Mouse (Mus musculus) urinary bladder, adult 18-20 months (tissue): ENCODE measurements at regions not wholly inside any gene's neighbourhood (a gene's known extent, or its start where the extent isn't known, plus 50 kb on each side); places are given as distances from the start of the nearest gene placed in this dataset.

Source experiments
- DNase-seq, 2 experiments: peaks; one replicate each; pipeline ENCODE4 v3.0.0; 2022; ENCODE audit warnings: low spot score in 2 of 2, mixed read lengths in 2 of 2

DNA sequence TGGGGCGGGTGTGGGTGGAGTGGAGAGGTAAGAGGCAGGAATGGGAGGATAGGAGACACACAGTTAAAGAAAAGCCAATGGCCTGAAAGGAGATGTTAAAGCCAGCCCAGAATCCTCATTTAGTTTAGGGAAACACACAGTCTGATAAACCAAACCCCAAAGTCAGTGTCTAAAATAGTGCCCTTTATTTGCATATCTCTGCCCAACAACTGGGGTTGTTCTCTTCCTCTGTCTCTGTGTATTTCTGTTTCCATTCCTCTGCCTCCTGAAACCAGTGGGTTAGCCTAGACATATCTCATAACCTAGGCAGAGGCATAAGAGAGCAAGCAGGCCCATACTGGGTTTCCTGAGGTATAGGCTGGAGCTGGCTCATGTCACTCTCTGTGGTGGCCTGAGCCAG, 138.6 kb upstream of the Zc3h12a start:
- DNase-seq: no peak

DNA sequence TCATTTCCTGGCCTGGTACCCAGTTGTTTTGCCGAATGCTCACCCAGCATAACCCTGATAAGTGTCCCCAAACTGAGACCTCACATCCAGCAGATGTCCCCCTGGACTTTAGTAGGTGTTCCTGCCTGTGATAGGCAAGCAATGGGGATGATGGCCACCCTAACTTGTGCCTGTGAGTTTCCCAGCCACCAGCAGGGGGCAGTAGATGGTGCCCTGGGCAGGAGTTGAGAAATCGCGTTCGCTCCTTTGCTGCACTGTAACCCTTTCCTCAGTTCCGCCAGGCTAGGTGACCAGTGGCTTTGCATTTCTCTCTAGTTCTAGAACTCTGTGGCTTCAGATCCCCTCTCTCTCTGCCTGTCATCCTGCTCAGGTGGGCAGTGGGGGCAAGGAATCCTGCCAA, 137.9 kb upstream of the Zc3h12a start:
- peak in 1 of 2 experiments; percentile 3 for DNase-seq

DNA sequence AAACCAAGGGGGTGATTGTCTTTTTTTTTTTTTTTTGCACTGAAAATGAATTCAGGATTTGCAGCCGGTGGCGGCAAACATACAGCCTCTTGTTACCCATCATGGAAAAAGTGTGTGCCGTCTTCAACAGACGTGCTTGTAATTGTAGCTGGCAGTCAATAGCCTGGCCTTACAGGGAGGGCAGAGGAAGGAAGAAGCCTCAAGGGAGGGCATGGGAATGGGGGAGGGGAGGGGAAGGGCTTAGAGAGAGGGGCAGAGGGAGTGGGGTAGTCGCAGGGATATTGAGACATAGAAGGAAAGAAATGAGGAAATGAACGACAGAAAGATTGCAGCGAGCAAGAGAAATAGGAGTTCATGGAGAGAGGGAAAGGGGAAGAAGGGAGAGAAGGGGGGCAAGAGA, 137.4 kb upstream of the Zc3h12a start:
- DNase-seq: no peak

- DNase-seq: no peak
Measured at GRCm38 (mm10) chr4:125261547-125261946, 133.9 kb upstream of the Zc3h12a start.

- no peak for DNase-seq
Measured at GRCm38 (mm10) chr4:125259306-125259705, 131.7 kb upstream of the Zc3h12a start.

- DNase-seq: no peak
Measured at GRCm38 (mm10) chr4:125257916-125258315, 130.3 kb upstream of the Zc3h12a start.

- no peak for DNase-seq
Measured at GRCm38 (mm10) chr4:125253161-125253560, 125.5 kb upstream of the Zc3h12a start.

DNA sequence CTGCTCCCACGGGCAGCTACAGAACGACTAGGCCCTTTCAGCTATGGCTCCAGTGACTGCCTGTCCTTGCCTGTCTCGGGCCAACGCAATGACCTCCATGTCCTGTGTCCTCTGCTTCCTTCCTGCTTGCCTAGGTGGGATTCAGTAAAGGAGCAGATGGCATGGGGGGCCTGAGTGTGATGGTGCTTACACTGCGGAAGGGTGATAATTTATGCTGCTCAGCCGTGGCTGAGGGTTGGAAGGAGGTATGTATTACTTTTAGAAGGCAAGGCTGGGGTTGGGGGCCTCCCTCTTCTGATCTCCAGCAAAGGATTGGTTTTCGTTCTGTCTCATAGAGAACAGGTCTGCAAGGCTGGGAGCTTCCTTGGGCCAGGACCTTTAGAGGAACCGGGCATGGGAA, 124.6 kb upstream of the Zc3h12a start:
- no peak for DNase-seq

DNA sequence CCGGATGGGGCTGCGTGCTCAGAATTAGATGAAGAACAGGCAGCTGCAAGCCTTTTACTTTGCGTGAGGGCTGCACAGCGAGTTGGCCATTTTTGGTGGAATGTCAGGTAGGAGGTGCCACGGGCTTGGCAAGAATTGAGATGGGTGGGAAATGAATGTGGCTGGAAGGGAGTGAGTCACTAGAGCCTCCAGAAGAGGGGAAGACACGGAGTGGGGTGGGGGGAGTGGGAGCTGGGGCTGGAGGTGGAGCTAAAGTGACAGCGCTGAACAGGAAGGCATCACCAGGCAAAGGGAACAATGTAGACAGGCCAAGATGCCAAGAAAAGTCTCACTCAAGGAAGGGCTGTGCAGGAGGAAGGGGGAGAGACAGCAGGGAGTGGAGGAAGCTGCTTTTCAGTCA, 121.4 kb upstream of the Zc3h12a start:
- no peak for DNase-seq

DNA sequence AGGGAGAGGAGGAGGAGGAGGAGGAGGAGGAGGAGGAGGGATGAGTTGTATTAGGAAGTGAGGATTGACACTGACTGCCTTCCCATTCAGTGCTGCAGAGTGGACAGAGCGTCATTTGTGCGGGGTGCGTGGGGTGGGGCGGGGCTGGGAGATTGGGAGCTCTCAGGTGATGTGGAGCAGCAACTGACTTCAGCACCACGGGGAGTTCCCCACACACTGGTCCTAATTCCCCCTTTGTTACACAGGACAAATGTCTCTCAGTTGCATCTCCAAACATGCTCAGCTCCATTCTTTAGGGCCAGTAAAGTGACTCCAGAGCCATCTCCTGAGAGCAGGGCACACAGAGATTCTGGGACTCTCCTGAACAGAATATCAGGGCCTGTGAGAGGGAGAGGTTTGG, 118.5 kb upstream of the Zc3h12a start:
- DNase-seq: no peak

GRCm38 (mm10) chr4:125242512-125242911, 114.9 kb upstream of the Zc3h12a start:
- no peak for DNase-seq

DNA sequence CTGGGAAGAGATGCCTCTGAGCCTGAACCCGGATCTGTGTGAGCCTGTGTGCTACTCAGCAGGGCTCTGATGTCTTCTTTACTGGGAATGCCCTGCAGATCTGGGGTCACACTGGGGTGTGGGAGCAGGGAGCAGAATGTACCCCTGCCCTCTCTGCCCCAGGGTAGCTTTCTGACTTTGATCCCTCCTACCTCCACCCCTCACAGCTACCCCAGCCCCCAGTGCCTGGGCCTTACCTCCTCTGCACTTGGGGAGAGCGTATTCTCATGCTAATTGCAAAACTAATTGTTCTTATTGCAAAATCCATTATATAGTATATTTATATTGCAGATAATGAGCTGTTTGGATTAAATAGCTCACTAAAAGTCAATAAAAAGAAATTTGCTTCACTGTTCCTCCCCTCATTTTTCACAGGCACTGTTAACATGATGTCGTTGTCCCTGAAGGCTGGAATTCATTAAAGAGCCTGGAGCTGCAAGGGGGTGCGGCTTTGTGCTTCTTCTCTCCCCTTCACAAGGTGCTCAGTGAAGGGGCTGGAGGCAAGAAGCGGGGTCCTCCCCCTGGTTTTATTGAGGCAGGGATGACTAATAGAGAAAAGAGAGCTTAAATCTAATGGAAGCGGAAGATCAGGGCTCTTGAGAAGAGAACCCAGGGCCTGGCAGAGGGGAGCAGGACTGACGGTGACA, 114.1 kb upstream of the Zc3h12a start:
- DNase-seq: no peak

DNA sequence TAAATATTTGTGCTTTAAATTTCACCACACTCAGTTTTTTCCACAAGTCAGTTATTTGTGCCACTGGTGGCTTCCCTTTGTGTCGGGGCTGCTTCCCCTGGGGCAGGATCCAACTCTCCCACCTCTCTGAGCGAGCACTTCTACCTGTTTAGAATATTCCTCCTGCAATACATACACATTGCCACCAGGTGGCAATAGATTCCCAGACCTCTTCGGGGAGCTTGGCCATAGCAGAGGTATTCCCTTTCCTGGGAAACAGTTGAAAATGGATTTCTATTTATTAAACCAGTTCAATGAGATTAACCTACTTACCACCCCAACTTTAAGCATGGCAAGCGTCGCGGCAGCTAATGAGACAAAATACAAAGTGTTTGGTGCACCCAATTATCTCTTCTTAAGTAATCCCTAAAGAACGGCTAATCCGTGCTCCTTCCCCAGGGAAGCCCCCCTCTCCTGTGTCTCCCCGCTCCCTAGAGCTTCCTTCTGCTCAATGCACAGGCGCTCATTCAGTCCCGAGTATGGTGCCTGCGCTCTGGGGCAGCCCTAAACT, 104.1 kb upstream of the Zc3h12a start:
- DNase-seq: no peak

- no peak for DNase-seq
Measured at GRCm38 (mm10) chr4:125227194-125227593, 99.6 kb upstream of the Zc3h12a start.

DNA sequence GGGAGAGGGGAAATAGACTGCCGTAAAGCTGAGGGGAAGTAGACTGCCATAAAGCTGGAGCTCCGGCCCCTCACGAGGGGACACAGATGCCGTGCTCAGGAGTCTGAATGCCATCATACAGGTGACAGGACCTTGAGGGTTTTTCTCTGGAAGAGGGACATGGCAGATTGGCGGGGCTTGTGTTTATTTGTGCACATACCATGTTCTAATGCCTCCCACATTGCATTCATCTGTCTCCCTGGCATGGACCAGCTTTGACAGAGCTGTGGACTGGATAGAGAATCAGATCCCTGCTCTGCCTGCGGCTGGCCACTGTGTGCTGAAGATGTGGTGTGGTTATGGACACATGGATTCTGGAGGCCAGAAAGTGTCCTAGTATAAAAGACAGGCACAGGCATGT, 95.3 kb upstream of the Zc3h12a start:
- no peak for DNase-seq

GRCm38 (mm10) chr4:125220314-125220713, 92.7 kb upstream of the Zc3h12a start:
- no peak for DNase-seq

DNA sequence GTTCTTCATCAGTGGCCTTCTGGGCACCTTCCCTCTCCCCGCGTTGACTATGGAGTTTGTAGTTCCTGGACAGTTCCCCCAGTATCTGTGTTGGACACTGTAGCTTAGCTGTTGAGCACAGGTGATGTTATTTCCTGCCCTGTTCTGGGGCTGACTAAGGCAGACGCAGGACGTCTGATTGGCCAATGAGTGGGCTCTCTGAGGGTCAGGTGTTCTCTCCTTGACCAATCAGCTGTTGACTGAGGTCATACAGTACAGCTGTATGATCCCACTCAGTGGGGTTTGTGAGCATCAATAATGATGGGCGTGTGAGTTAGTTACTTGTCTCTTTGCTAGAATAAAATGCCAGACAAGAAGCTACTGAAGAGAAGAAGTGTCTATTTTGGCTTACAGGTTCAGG, 91.6 kb upstream of the Zc3h12a start:
- DNase-seq: no peak

GRCm38 (mm10) chr4:125214306-125214705, 86.7 kb upstream of the Zc3h12a start:
- DNase-seq: no peak

GRCm38 (mm10) chr4:125212176-125212530, 84.5 kb upstream of the Zc3h12a start:
- no peak for DNase-seq

DNA sequence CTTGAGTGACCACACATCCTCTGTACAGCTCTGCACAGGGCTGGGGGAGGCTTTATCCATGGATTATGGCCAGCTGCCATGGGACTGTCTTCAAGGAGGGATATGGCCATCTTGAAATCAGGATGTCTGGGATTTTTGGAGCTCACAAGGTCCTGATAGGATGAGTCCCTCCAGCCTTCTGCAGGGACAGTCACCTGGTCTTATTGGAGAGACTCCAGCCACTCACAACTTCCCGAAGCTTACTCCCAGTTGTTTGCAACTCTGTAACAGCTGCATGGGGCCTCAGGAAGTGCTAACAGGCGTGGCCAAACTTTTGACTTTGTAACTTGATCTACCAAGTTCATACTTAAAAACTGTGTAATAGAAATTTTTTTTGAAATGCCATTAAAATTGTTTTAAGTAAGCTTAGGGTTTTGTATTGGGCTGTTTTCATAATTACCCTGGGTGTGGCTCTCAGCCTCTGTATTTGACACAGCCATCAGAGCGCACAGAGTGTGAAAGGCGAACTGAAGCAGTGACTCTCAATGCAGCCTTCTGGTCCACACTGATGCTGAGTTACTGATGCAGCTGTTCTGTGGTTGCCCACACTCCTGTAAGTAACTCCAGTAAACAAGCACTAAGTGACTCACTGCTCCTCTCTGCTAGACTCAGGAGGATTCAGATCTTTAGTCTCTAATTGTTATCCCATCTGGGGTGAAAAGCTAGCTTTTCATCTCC, 84.0 kb upstream of the Zc3h12a start:
- DNase-seq: no peak

GRCm38 (mm10) chr4:125210719-125211118, 83.1 kb upstream of the Zc3h12a start:
- DNase-seq: no peak

- DNase-seq: no peak
Measured at GRCm38 (mm10) chr4:125208136-125208915, 80.7 kb upstream of the Zc3h12a start.

GRCm38 (mm10) chr4:125203521-125203920, 75.9 kb upstream of the Zc3h12a start:
- no peak for DNase-seq
